Mouse (Mus musculus) stomach, embryonic 14.5 days (tissue): Measurements from ENCODE around the gene Paqr7. TPM values are rescaled to one million over a fixed set of nuclear protein-coding genes. Genes with fewer than 3 reads are reported as not detected.
A peak's percentile ranks its signal among the peaks of the same experiment; 100 is the strongest.

Experiments
- ATAC-seq: fragments of 200-750 bp; cut with Nextera tagmentation; 2 replicates; pipeline ENCODE4 v1.8.0; 2017; ENCODE audit warnings: low read depth, moderate TSS enrichment; ENCODE audit not compliant: insufficient number of reproducible peaks, insufficient read depth, low FRiP score
- H3K27ac ChIP-seq: fragments of 300-500 bp; sonication (generic); 2 replicates; pipeline ENCODE4 v1.5.1; 2014; ENCODE audit warnings: mild to moderate bottlenecking, low read length, moderate library complexity, mixed read lengths
- H3K27me3 ChIP-seq: fragments of 300-500 bp; sonication (generic); 2 replicates; pipeline ENCODE4 v1.6.1; 2014; ENCODE audit warnings: low read length, control low read depth, mixed read lengths; ENCODE audit not compliant: control insufficient read depth, insufficient read depth
- H3K36me3 ChIP-seq: fragments of 300-500 bp; sonication (generic); 2 replicates; pipeline ENCODE4 v1.6.1; 2014; ENCODE audit warnings: mild to moderate bottlenecking, control low read depth, low read length, moderate library complexity, mixed read lengths; ENCODE audit not compliant: control insufficient read depth, insufficient read depth
- H3K4me1 ChIP-seq: fragments of 300-500 bp; sonication (generic); 2 replicates; pipeline ENCODE4 v1.6.1; 2014; ENCODE audit warnings: low read length, control low read depth, mixed read lengths; ENCODE audit not compliant: control insufficient read depth, insufficient read depth
- H3K4me2 ChIP-seq: fragments of 300-500 bp; sonication (generic); replicated peaks from 2 replicates; pipeline ENCODE4 v1.6.1; 2014; ENCODE audit warnings: low read depth, low read length, control low read depth
- H3K4me3 ChIP-seq: fragments of 300-500 bp; sonication (generic); 2 replicates; pipeline ENCODE4 v1.5.1; 2014; ENCODE audit warnings: low read depth, low read length, control low read depth
- H3K9ac ChIP-seq: fragments of 300-500 bp; sonication (generic); replicated peaks from 2 replicates; pipeline ENCODE4 v1.6.1; 2014; ENCODE audit warnings: low read depth, mild to moderate bottlenecking, control low read depth, low read length, moderate library complexity, mixed read lengths
- H3K9me3 ChIP-seq: fragments of 300-500 bp; sonication (generic); 2 replicates; pipeline ENCODE4 v1.6.1; 2016; ENCODE audit warnings: low read depth, low read length, control low read depth; ENCODE audit not compliant: control insufficient read depth
- WGBS: fragments of 180-500 bp; shearing (Covaris S2); extraction: QIAGEN DNeasy Blood & Tissue Kit; methylation state at CpG from one replicate; pipeline ENCODE4 v1.1.7; 2014; 5-methylcytosine and 5-hydroxymethylcytosine counted together
- polyA plus RNA-seq: library from polyadenylated mRNA; unstranded; fragments of >200 nt; fragmentation: Nextera tagmentation; extraction: Ambion mirVana; gene quantifications from 2 replicates; pipeline ENCODE4 v1.2.1, GENCODE M21; 2014

Paqr7 gene
- polyA plus RNA-seq, result 2.2 and 2.3 TPM in 2 replicates

- Histone ChIP-seq H3K36me3 (no peaks in the 10 kb centered on the region), H3K27me3 (no peaks in the 10 kb centered on the region), H3K9ac (peak within 1 kb of the TSS; percentile 29; the same call in 1 of the 2 replicates), H3K4me3 (peak within 1 kb of the TSS; percentile 52), H3K9me3 (no peaks in the 10 kb centered on the region), H3K4me2 (peak within 1 kb of the TSS; percentile 95), H3K27ac (peak within 1 kb of the TSS; percentile 21; the same call in 1 of the 2 replicates), H3K4me1 (peaks cover 14% of the 10 kb centered on the region; the same call in 1 of the 2 replicates)
- ATAC-seq, result peak; percentile 71
- WGBS, result 5% methylated on average over 35 of the region's 35 CpGs
Observed at GRCm38 (mm10) chr4:134496595-134497210, at the start of gene Paqr7. Gene Paqr7 (plus strand): TSS chr4:134496697.

- Histone ChIP-seq H3K27me3 (no peaks in the 10 kb centered on the region), H3K9me3 (no peaks in the 10 kb centered on the region), H3K27ac (no peak overlapping the region), H3K4me3 (no peak overlapping the region), H3K36me3 (no peaks in the 10 kb centered on the region), H3K4me2 (no peak overlapping the region), H3K4me1 (peaks cover 4% of the 10 kb centered on the region), H3K9ac (no peak overlapping the region)
- no peak for ATAC-seq
- WGBS, result 51% methylated on average over 12 of the region's 23 CpGs
Observed at GRCm38 (mm10) chr4:134447966-134448365, 48.5 kb upstream of the Paqr7 start.

- no peaks in the 10 kb centered on the region for H3K9me3 ChIP-seq
- H3K4me2 ChIP-seq, result no peak overlapping the region
- H3K9ac ChIP-seq, result no peak overlapping the region
- no peaks in the 10 kb centered on the region for H3K27me3 ChIP-seq
- H3K4me3 ChIP-seq, result no peak overlapping the region
- H3K27ac ChIP-seq, result no peak overlapping the region
- 46% methylated on average over 13 of the region's 13 CpGs for WGBS
- no peaks in the 10 kb centered on the region for H3K36me3 ChIP-seq
- no peak for ATAC-seq
- H3K4me1 ChIP-seq, result peaks cover 4% of the 10 kb centered on the region
Observed at GRCm38 (mm10) chr4:134449595-134450391, 46.7 kb upstream of the Paqr7 start.

- H3K9me3 ChIP-seq, result no peaks in the 10 kb centered on the region
- no peak for ATAC-seq
- no peak overlapping the region for H3K9ac ChIP-seq
- H3K4me1 ChIP-seq, result peaks cover 4% of the 10 kb centered on the region
- H3K27ac ChIP-seq, result no peak overlapping the region
- no peaks in the 10 kb centered on the region for H3K27me3 ChIP-seq
- no peaks in the 10 kb centered on the region for H3K36me3 ChIP-seq
- H3K4me2 ChIP-seq, result no peak overlapping the region
- no peak overlapping the region for H3K4me3 ChIP-seq
- 24% methylated on average over 20 of the region's 20 CpGs for WGBS
Observed at GRCm38 (mm10) chr4:134450392-134451195, 45.9 kb upstream of the Paqr7 start.

DNA sequence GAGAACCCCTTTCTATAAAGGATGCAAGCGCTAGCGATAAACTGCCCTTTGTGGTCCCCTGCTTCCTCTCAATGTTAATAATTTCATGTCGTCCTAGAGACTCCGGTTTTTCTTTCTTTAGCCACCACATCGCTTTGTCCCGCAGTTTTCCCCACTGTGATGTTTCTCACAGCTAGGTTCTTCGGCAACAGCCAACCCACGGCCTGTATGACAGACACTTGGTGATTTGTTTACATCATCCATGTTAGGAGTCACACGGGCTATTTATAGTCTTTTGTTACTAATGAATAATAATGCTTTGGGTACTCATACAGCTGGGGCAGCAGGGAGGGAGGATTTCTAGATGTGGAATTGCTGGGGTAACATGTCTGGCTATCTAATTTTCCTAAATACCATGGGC lies 45.0 kb upstream of the Paqr7 start:
- no peak overlapping the region for H3K4me3 ChIP-seq
- no peaks in the 10 kb centered on the region for H3K36me3 ChIP-seq
- H3K4me2 ChIP-seq, result no peak overlapping the region
- H3K9ac ChIP-seq, result no peak overlapping the region
- 55% methylated on average over 9 of the region's 9 CpGs for WGBS
- ATAC-seq, result no peak
- H3K27ac ChIP-seq, result no peak overlapping the region
- peaks cover 4% of the 10 kb centered on the region for H3K4me1 ChIP-seq
- H3K27me3 ChIP-seq, result no peaks in the 10 kb centered on the region
- H3K9me3 ChIP-seq, result no peaks in the 10 kb centered on the region

DNA sequence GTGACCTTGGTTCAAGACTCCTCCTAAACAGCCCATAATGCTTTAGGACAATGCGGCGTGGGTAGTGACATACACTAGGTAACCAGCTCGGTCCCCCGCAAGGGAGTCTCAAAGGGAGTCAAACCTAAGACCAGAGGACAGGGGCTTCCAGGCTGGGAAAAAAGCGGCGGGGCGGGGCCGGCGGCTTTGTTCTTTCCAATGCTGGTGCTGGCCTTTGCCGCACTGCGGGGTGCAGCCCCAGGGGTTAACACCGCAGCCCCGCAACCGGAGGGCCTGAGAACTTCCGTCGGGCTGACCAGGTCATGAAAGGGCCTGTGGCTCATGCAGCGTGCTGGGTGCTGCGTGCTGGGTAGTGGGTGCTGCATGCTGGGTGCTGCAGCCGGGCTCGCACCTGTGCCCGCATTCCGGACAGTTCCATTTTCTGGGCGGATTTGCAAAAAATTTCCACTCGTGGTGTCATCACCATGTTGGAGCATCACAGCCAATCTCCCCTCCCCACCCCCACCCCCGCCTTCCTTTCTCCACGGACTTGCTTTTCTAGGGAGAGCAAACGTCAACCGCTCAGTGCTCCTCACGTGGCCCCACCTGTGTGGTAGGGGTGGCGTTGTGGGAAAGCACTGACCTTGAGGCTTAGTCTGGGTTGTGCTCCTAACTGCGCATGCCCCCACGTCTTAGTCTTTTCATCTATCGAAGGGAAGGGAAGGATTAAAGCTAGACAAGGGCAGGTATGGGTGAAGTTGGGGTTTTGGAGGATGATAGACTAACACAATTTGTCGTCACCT lies 42.7 kb upstream of the Paqr7 start:
- Histone ChIP-seq H3K4me2 (no peak overlapping the region), H3K4me3 (no peak overlapping the region), H3K4me1 (peaks cover 4% of the 10 kb centered on the region), H3K9ac (no peak overlapping the region), H3K27ac (no peak overlapping the region), H3K9me3 (no peaks in the 10 kb centered on the region), H3K36me3 (no peaks in the 10 kb centered on the region), H3K27me3 (no peaks in the 10 kb centered on the region)
- no peak for ATAC-seq
- 30% methylated on average over 34 of the region's 34 CpGs for WGBS

GRCm38 (mm10) chr4:134455310-134455709 lies 41.2 kb upstream of the Paqr7 start:
- WGBS, result 39% methylated on average over 6 of the region's 6 CpGs
- H3K9me3 ChIP-seq, result no peaks in the 10 kb centered on the region
- no peak overlapping the region for H3K27ac ChIP-seq
- no peak for ATAC-seq
- H3K27me3 ChIP-seq, result no peaks in the 10 kb centered on the region
- peaks cover under 1% of the 10 kb centered on the region for H3K4me1 ChIP-seq
- H3K36me3 ChIP-seq, result no peaks in the 10 kb centered on the region
- no peak overlapping the region for H3K4me2 ChIP-seq
- H3K9ac ChIP-seq, result no peak overlapping the region
- H3K4me3 ChIP-seq, result no peak overlapping the region
